Mouse (Mus musculus) heart, adult 2 months (tissue): ENCODE data around the gene A030005L19Rik. TPM values are rescaled to one million over a fixed set of nuclear protein-coding genes. Genes with fewer than 3 reads are reported as not detected.
"Not testable (repeated sequence)": the region's sequence is repeated elsewhere in the genome, so short reads cannot be mapped to it uniquely, and the experiment has no call there.

Experiments used
- DNase-seq, 2 experiments: peaks; one replicate each; pipeline ENCODE4 v3.0.0; 2021
- H3K27ac ChIP-seq: fragments of 200-600 bp; 2 replicates; pipeline ENCODE4 v1.8.1; 2022
- H3K27me3 ChIP-seq: fragments of 200-500 bp; 2 replicates; pipeline ENCODE4 v1.6.1; 2012; ENCODE audit warnings: mild to moderate bottlenecking, low read length, inconsistent platforms, mixed read lengths; ENCODE audit not compliant: control insufficient read depth, insufficient read depth
- H3K36me3 ChIP-seq: fragments of 200-500 bp; 2 replicates; pipeline ENCODE4 v1.6.1; 2012; ENCODE audit warnings: low read length, inconsistent platforms; ENCODE audit not compliant: control insufficient read depth, insufficient read depth
- H3K4me1 ChIP-seq: fragments of 200-500 bp; 2 replicates; pipeline ENCODE4 v1.6.1; 2011; ENCODE audit warnings: low read length; ENCODE audit not compliant: control insufficient read depth, insufficient read depth
- H3K4me3 ChIP-seq: fragments of 200-600 bp; 2 replicates; pipeline ENCODE4 v1.8.1; 2022
- H3K79me2 ChIP-seq: fragments of 200-500 bp; replicated peaks from 2 replicates; pipeline ENCODE4 v1.6.1; 2012; ENCODE audit warnings: mild to moderate bottlenecking, inconsistent platforms, low read length, moderate library complexity, mixed read lengths; ENCODE audit not compliant: control insufficient read depth, insufficient read depth
- H3K9ac ChIP-seq: fragments of 200-500 bp; 2 replicates; pipeline ENCODE4 v1.6.1; 2012; ENCODE audit warnings: low read depth, mild to moderate bottlenecking, control low read depth, inconsistent platforms, low read length, mixed read lengths
- CTCF ChIP-seq: fragments of 200-600 bp; IDR thresholded peaks from 2 replicates; pipeline ENCODE4 v1.8.1; 2022; ENCODE audit warnings: antibody characterized with exemption, mild to moderate bottlenecking, moderate library complexity
- EP300 ChIP-seq: fragments of 200-500 bp; IDR thresholded peaks from 2 replicates; pipeline ENCODE4 v1.6.1; 2011; ENCODE audit warnings: low read depth, low read length, control low read depth; ENCODE audit not compliant: insufficient read depth
- POLR2A ChIP-seq: fragments of 200-500 bp; IDR thresholded peaks from 2 replicates; pipeline ENCODE4 v1.6.1; 2011; ENCODE audit warnings: mild to moderate bottlenecking, low read depth, low read length, control low read depth; ENCODE audit not compliant: insufficient read depth
- WGBS: fragments of 180-500 bp; shearing (Covaris S2); methylation state at CpG from one replicate; pipeline ENCODE4 v1.1.7; 2018; 5-methylcytosine and 5-hydroxymethylcytosine counted together
- intact Hi-C: fragments of 180-260 bp; cut with DNase I; formaldehyde crosslinking; loops from one replicate; pipeline ENCODE4 v1.15.1; 2025
- polyA plus RNA-seq: library from polyadenylated mRNA; depleted of rRNA; stranded (reverse); fragments of >200 nt; gene quantifications from 2 replicates; pipeline ENCODE4 v1.2.3, GENCODE M21; 2012; rRNA removed
- total RNA-seq, 2 experiments: library from RNA; stranded (reverse); gene quantifications; 2 replicates each; pipeline ENCODE4 v1.2.3; 2021

A030005L19Rik gene
- total and polyA plus RNA-seq, 3 experiments, result 0.53 TPM; not detected in 2

- H3K36me3 ChIP-seq, H3K4me3 ChIP-seq, H3K9ac ChIP-seq, H3K4me1 ChIP-seq, H3K27me3 ChIP-seq, H3K27ac ChIP-seq, H3K79me2 ChIP-seq, intact Hi-C loops, DNase-seq: not testable (repeated sequence)
- 100% methylated on average over 2 of the region's 2 CpGs for WGBS
Observed at GRCm38 (mm10) chr1:82946029-82946428, 32.9 kb downstream of the A030005L19Rik start.

GRCm38 (mm10) chr1:82948601-82949000 lies 35.5 kb downstream of the A030005L19Rik start:
- intact Hi-C loops, result no loop called here
- H3K4me1 ChIP-seq, result no peaks in the 10 kb centered on the region
- TF ChIP-seq EP300 (no peak), POLR2A (no peak), CTCF (no peak)
- H3K36me3 ChIP-seq, result no peaks in the 10 kb centered on the region
- WGBS, result 91% methylated on average over 2 of the region's 2 CpGs
- no peaks in the 10 kb centered on the region for H3K27me3 ChIP-seq
- no peak for DNase-seq
- no peak overlapping the region for H3K27ac ChIP-seq
- no peak overlapping the region for H3K9ac ChIP-seq
- no peaks in the 10 kb centered on the region for H3K79me2 ChIP-seq
- H3K4me3 ChIP-seq, result no peak overlapping the region

GRCm38 (mm10) chr1:82955913-82956312 lies 42.8 kb downstream of the A030005L19Rik start, which contains the start of gene Gm7544:
Gene Gm7544 (minus strand): TSS chr1:82956013.
- H3K27ac ChIP-seq, H3K79me2 ChIP-seq, DNase-seq, H3K4me3 ChIP-seq, H3K4me1 ChIP-seq, intact Hi-C loops, H3K27me3 ChIP-seq, H3K9ac ChIP-seq, H3K36me3 ChIP-seq: not testable (repeated sequence)

GRCm38 (mm10) chr1:82959870-82960385 lies 46.8 kb downstream of the A030005L19Rik start, which contains the start of gene Gm47955:
Gene Gm47955 (plus strand): TSS chr1:82960286.
- no peak within 1 kb of the TSS for H3K27ac ChIP-seq
- H3K36me3 ChIP-seq, result no peaks in the 10 kb centered on the region
- intact Hi-C loops, result no loop called here
- TF ChIP-seq CTCF (no peak), EP300 (no peak), POLR2A (no peak)
- no peaks in the 10 kb centered on the region for H3K4me1 ChIP-seq
- DNase-seq, result no peak
- H3K27me3 ChIP-seq, result no peaks in the 10 kb centered on the region
- H3K79me2 ChIP-seq, result no peaks in the 10 kb centered on the region
- 79% methylated on average over 11 of the region's 11 CpGs for WGBS
- no peak within 1 kb of the TSS for H3K4me3 ChIP-seq
- no peak within 1 kb of the TSS for H3K9ac ChIP-seq

Other genes starting within 250 kb of the A030005L19Rik start
- gene Mff, start 188.4 kb upstream of the A030005L19Rik start, total RNA-seq, result 100 to 1,000 TPM; 161 to 168 TPM
- gene Mff, start 188.4 kb upstream of the A030005L19Rik start, polyA plus RNA-seq, result 74.6 and 167 TPM in 2 replicates
- not detected for gene Tm4sf20, start 144.9 kb upstream of the A030005L19Rik start, total RNA-seq
- gene Tm4sf20, start 144.9 kb upstream of the A030005L19Rik start, polyA plus RNA-seq, result not detected in 2 replicates
- gene Gm47791, start 142.1 kb upstream of the A030005L19Rik start, total RNA-seq, result not detected
- gene Gm47791, start 142.1 kb upstream of the A030005L19Rik start, polyA plus RNA-seq, result not detected in 2 replicates
- gene Agfg1, start 73.8 kb upstream of the A030005L19Rik start, total RNA-seq, result 10 to 100 TPM; 27.9 to 29.8 TPM
- gene Agfg1, start 73.8 kb upstream of the A030005L19Rik start, polyA plus RNA-seq, result 28.2 and 47.5 TPM in 2 replicates
- not detected for gene A030014E15Rik, start 11.6 kb downstream of the A030005L19Rik start, total RNA-seq
- not detected in 2 replicates for gene A030014E15Rik, start 11.6 kb downstream of the A030005L19Rik start, polyA plus RNA-seq
- not detected for gene Gm6217, start 18.1 kb downstream of the A030005L19Rik start, total RNA-seq
- not detected in 2 replicates for gene Gm6217, start 18.1 kb downstream of the A030005L19Rik start, polyA plus RNA-seq
- gene A030003K21Rik, start 30.1 kb downstream of the A030005L19Rik start, total RNA-seq, result not detected
- not detected in 2 replicates for gene A030003K21Rik, start 30.1 kb downstream of the A030005L19Rik start, polyA plus RNA-seq
- gene Gm7544, start 42.7 kb downstream of the A030005L19Rik start, total RNA-seq, result not detected
- not detected in 2 replicates for gene Gm7544, start 42.7 kb downstream of the A030005L19Rik start, polyA plus RNA-seq
- not detected for gene Gm47955, start 47.0 kb downstream of the A030005L19Rik start, total RNA-seq
- not detected in 2 replicates for gene Gm47955, start 47.0 kb downstream of the A030005L19Rik start, polyA plus RNA-seq
- gene Gm47959, start 87.2 kb downstream of the A030005L19Rik start, total RNA-seq, result not detected
- not detected in 2 replicates for gene Gm47959, start 87.2 kb downstream of the A030005L19Rik start, polyA plus RNA-seq
- gene Slc19a3, start 125.1 kb downstream of the A030005L19Rik start, total RNA-seq, result under 1 TPM; 0.20 to 0.39 TPM
- gene Slc19a3, start 125.1 kb downstream of the A030005L19Rik start, polyA plus RNA-seq, result 0.66 and 1.00 TPM in 2 replicates
- gene Krtap28-10, start 129.2 kb downstream of the A030005L19Rik start, total RNA-seq, result not detected
- not detected in 2 replicates for gene Krtap28-10, start 129.2 kb downstream of the A030005L19Rik start, polyA plus RNA-seq
- not detected for gene Gm47969, start 131.6 kb downstream of the A030005L19Rik start, total RNA-seq
- not detected in 2 replicates for gene Gm47969, start 131.6 kb downstream of the A030005L19Rik start, polyA plus RNA-seq
- not detected for gene A030005K14Rik, start 146.1 kb downstream of the A030005L19Rik start, total RNA-seq
- gene A030005K14Rik, start 146.1 kb downstream of the A030005L19Rik start, polyA plus RNA-seq, result not detected in 2 replicates
- gene Krtap28-13, start 147.6 kb downstream of the A030005L19Rik start, total RNA-seq, result not detected
- not detected in 2 replicates for gene Krtap28-13, start 147.6 kb downstream of the A030005L19Rik start, polyA plus RNA-seq
- gene Ccl20, start 203.4 kb downstream of the A030005L19Rik start, total RNA-seq, result not detected
- 0.20 TPM in 1 of 2 replicates, not detected in the other for gene Ccl20, start 203.4 kb downstream of the A030005L19Rik start, polyA plus RNA-seq
- gene Daw1, start 246.4 kb downstream of the A030005L19Rik start, total RNA-seq, result not detected
- gene Daw1, start 246.4 kb downstream of the A030005L19Rik start, polyA plus RNA-seq, result 0.08 TPM in 1 of 2 replicates, not detected in the other